Mouse (Mus musculus) forebrain, embryonic 13.5 days (tissue): ENCODE measurements at regions not wholly inside any gene's neighbourhood (a gene's known extent, or its start where the extent isn't known, plus 50 kb on each side); places are given as distances from the start of the nearest gene placed in this dataset.

Experiments
- ATAC-seq: fragments of 200-750 bp; cut with Nextera tagmentation; 2 replicates; pipeline ENCODE4 v1.8.0; 2017
- H3K27ac ChIP-seq: fragments of 300-500 bp; sonication (generic); 2 replicates; pipeline ENCODE4 v1.5.1; 2015; ENCODE audit warnings: inconsistent platforms, mild to moderate bottlenecking, moderate library complexity
- H3K27me3 ChIP-seq: fragments of 300-500 bp; sonication (generic); 2 replicates; pipeline ENCODE4 v1.6.1; 2015; ENCODE audit warnings: mild to moderate bottlenecking, inconsistent platforms
- H3K36me3 ChIP-seq: fragments of 300-500 bp; sonication (generic); 2 replicates; pipeline ENCODE4 v1.6.1; 2015; ENCODE audit warnings: mild to moderate bottlenecking, inconsistent platforms; ENCODE audit not compliant: poor library complexity, severe bottlenecking
- H3K4me1 ChIP-seq: fragments of 300-500 bp; sonication (generic); 2 replicates; pipeline ENCODE4 v1.6.1; 2015; ENCODE audit warnings: inconsistent platforms
- H3K4me2 ChIP-seq: fragments of 300-500 bp; sonication (generic); 2 replicates; pipeline ENCODE4 v1.6.1; 2015; ENCODE audit warnings: inconsistent platforms, mild to moderate bottlenecking, moderate library complexity
- H3K4me3 ChIP-seq: fragments of 300-500 bp; sonication (generic); 2 replicates; pipeline ENCODE4 v1.5.1; 2015; ENCODE audit warnings: mild to moderate bottlenecking, inconsistent platforms
- H3K9ac ChIP-seq: fragments of 300-500 bp; sonication (generic); 2 replicates; pipeline ENCODE4 v1.6.1; 2015; ENCODE audit warnings: mild to moderate bottlenecking, inconsistent platforms
- H3K9me3 ChIP-seq: fragments of 300-500 bp; sonication (generic); replicated peaks from 2 replicates; pipeline ENCODE4 v1.6.1; 2016; ENCODE audit warnings: inconsistent platforms
- WGBS: fragments of 180-500 bp; shearing (Covaris S2); methylation state at CpG from one replicate; pipeline ENCODE4 v1.1.7; 2015; 5-methylcytosine and 5-hydroxymethylcytosine counted together

- no peak overlapping the region for H3K9ac ChIP-seq
- no peak overlapping the region for H3K4me3 ChIP-seq
- ATAC-seq, result no peak
- peaks cover 11% of the 10 kb centered on the region; the same call in 1 of the 2 replicates for H3K4me1 ChIP-seq
- H3K27ac ChIP-seq, result no peak overlapping the region
- WGBS, result 77% methylated on average over 2 of the region's 2 CpGs
- H3K27me3 ChIP-seq, result no peaks in the 10 kb centered on the region
- H3K9me3 ChIP-seq, result no peaks in the 10 kb centered on the region
- H3K36me3 ChIP-seq, result no peaks in the 10 kb centered on the region
- no peak overlapping the region for H3K4me2 ChIP-seq
These were observed 373.1 kb downstream of the Slc4a3 start for GRCm38 (mm10) chr1:75919134-75919533.

GRCm38 (mm10) chr1:75925046-75925445, 379.0 kb downstream of the Slc4a3 start:
- Histone ChIP-seq H3K27ac (no peak overlapping the region), H3K36me3 (no peaks in the 10 kb centered on the region), H3K4me2 (no peak overlapping the region), H3K4me1 (peaks cover 22% of the 10 kb centered on the region), H3K9ac (no peak overlapping the region), H3K9me3 (no peaks in the 10 kb centered on the region), H3K4me3 (no peak overlapping the region), H3K27me3 (no peaks in the 10 kb centered on the region)
- 77% methylated on average over 8 of the region's 8 CpGs for WGBS
- ATAC-seq, result no peak

DNA sequence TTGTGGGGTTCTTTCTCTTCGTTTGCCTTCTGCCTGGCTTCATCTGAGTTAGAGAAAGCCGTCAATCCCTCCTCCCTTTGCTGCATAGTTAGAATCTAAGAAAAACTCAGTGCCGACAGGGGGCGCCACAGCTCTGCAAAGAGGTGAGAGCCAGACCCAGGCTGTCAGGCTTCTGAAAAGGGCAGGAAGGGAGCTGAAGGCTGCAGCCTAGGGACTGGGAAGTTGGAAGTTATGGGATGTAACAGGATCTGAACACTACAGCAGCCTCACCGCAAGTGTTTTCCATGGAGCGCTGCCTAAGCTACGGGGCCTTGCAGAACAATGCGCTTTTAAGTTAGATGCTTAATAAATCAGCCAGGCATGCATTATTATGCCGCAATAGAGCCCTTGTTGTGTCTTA, 379.7 kb downstream of the Slc4a3 start:
- Histone ChIP-seq H3K27me3 (no peaks in the 10 kb centered on the region), H3K9ac (no peak overlapping the region), H3K9me3 (no peaks in the 10 kb centered on the region), H3K4me3 (no peak overlapping the region), H3K4me1 (peaks cover 22% of the 10 kb centered on the region), H3K36me3 (no peaks in the 10 kb centered on the region), H3K27ac (peak overlapping the region; percentile 44; the same call in 1 of the 2 replicates), H3K4me2 (peak overlapping the region; percentile 26)
- peak; percentile 93 for ATAC-seq
- 3% methylated on average over 9 of the region's 9 CpGs for WGBS

DNA sequence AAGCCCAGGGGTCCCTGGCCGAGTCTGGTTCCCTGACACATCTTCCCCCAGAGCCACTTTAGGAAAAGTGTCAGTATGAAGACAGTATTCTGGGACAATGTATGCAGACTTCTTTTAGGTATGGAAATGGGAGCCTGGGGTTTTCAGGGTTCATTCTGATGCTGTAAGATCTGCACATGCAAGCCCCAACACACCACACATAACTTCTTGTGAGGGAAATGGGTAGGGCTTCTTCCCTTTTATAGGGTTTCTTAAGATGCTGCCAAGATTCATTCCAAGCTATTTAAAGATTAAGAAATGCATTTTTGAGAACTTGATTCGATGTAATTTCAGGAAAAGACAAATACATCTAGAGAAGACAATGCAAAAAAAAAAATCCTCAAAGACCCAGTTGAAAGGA, 385.8 kb downstream of the Slc4a3 start:
- H3K36me3 ChIP-seq, result no peaks in the 10 kb centered on the region
- H3K27me3 ChIP-seq, result no peaks in the 10 kb centered on the region
- peaks cover 10% of the 10 kb centered on the region for H3K4me1 ChIP-seq
- ATAC-seq, result no peak
- no peak overlapping the region for H3K4me3 ChIP-seq
- no peaks in the 10 kb centered on the region for H3K9me3 ChIP-seq
- no peak overlapping the region for H3K4me2 ChIP-seq
- 69% methylated on average over 2 of the region's 2 CpGs for WGBS
- H3K27ac ChIP-seq, result no peak overlapping the region
- no peak overlapping the region for H3K9ac ChIP-seq

DNA sequence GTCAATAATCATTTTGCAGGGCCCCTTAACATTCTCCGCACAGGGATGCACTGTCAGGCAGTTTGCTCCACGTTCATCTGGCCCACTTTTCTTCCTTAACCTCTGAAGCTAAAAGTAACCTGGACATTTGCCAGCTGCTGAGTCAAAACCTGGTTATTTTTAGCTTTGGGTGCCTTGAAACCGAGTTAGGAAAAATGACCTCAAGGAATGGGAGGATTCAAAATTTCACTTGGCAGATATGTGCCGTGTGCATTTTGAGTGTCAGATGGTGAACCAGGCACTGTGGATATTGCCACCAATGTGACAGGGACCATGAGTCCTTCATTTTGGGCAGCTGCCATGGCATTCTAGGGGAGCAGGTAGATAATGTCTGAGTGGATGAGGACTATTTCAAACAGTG, 387.8 kb downstream of the Slc4a3 start:
- Histone ChIP-seq H3K36me3 (no peaks in the 10 kb centered on the region), H3K27ac (no peak overlapping the region), H3K9ac (no peak overlapping the region), H3K9me3 (no peaks in the 10 kb centered on the region), H3K27me3 (no peaks in the 10 kb centered on the region), H3K4me2 (no peak overlapping the region), H3K4me3 (no peak overlapping the region), H3K4me1 (peaks cover 17% of the 10 kb centered on the region)
- ATAC-seq, result no peak
- 73% methylated on average over 4 of the region's 4 CpGs for WGBS

- WGBS, result 97% methylated on average over 4 of the region's 4 CpGs
- Histone ChIP-seq H3K27ac (no peak overlapping the region), H3K9me3 (no peaks in the 10 kb centered on the region), H3K36me3 (no peaks in the 10 kb centered on the region), H3K4me1 (peaks cover 17% of the 10 kb centered on the region), H3K4me3 (no peak overlapping the region), H3K9ac (no peak overlapping the region), H3K4me2 (no peak overlapping the region), H3K27me3 (no peaks in the 10 kb centered on the region)
- no peak for ATAC-seq
These were observed 388.7 kb downstream of the Slc4a3 start for GRCm38 (mm10) chr1:75934761-75935160.

DNA sequence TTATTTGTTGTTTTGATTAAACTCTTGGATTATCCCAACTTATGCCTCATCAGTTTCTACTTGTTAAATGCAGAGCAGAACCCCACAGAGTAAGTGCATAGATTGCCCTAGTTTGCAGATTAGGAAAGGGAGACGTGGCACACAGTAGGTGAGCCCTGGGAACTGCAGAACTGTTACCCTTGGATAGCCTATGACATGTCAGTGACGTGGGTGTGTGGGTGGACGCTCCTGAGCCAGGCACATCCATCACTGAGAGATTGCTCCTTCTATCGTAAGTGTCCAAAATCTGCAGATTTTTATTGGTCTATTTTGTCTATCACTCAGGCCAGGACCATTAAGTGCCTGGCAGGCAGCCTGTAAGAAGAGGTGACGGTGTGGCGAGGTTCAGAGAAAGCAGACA, 389.8 kb downstream of the Slc4a3 start:
- no peak overlapping the region for H3K4me3 ChIP-seq
- peaks cover 17% of the 10 kb centered on the region for H3K4me1 ChIP-seq
- no peak overlapping the region for H3K9ac ChIP-seq
- no peaks in the 10 kb centered on the region for H3K36me3 ChIP-seq
- no peak for ATAC-seq
- H3K9me3 ChIP-seq, result no peaks in the 10 kb centered on the region
- no peak overlapping the region for H3K4me2 ChIP-seq
- H3K27ac ChIP-seq, result no peak overlapping the region
- WGBS, result 65% methylated on average over 6 of the region's 6 CpGs
- H3K27me3 ChIP-seq, result no peaks in the 10 kb centered on the region

DNA sequence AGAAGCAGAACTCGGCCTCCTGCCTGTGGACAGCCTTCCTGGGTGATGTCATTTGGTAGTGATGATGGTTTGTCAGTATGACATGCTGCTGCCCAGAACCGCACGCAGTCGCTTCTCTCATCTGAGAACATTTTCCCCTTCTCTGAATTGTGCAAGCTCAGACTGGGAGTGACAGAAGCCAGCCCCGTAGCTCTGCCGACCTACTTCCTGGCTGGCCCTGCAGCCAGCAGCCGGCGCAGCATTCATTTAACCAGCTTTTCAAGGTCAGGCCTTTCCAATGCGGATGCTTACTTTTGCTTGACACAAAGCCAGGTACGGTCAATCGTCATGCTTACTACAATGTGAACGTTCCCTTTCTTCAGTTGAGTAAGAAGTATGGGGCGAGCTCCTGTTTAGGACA, 390.5 kb downstream of the Slc4a3 start:
- no peak for ATAC-seq
- H3K4me3 ChIP-seq, result no peak overlapping the region
- H3K36me3 ChIP-seq, result no peaks in the 10 kb centered on the region
- H3K4me1 ChIP-seq, result peaks cover 17% of the 10 kb centered on the region
- no peak overlapping the region for H3K9ac ChIP-seq
- no peak overlapping the region for H3K4me2 ChIP-seq
- no peaks in the 10 kb centered on the region for H3K27me3 ChIP-seq
- H3K9me3 ChIP-seq, result no peaks in the 10 kb centered on the region
- WGBS, result 69% methylated on average over 13 of the region's 13 CpGs
- H3K27ac ChIP-seq, result no peak overlapping the region

DNA sequence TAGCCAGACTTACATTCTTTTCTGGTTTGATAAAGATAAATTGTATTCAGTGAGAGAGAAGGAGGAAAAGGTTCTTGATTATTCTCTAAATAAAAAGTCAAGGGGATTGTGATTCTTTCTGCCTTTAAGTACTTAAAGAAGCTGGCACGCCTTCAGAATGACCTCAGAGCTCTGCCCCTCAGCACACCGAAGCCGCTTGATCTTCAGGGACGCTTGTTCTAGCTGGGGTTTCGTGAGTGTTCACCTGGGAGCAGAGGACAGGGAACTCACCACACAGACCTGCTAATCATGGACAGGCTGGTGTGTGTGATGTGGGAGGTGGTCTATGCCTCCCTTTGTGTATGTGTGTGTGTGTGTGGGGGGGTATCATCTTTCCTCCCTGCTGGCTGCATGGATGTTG, 391.3 kb downstream of the Slc4a3 start:
- Histone ChIP-seq H3K9ac (no peak overlapping the region), H3K4me2 (no peak overlapping the region), H3K27me3 (no peaks in the 10 kb centered on the region), H3K36me3 (no peaks in the 10 kb centered on the region), H3K4me3 (no peak overlapping the region), H3K9me3 (no peaks in the 10 kb centered on the region), H3K4me1 (peaks cover 17% of the 10 kb centered on the region), H3K27ac (no peak overlapping the region)
- WGBS, result 64% methylated on average over 5 of the region's 5 CpGs
- no peak for ATAC-seq

- Histone ChIP-seq H3K4me2 (no peak overlapping the region), H3K36me3 (no peaks in the 10 kb centered on the region)
- WGBS, result 76% methylated on average over 5 of the region's 5 CpGs
These were observed 400.3 kb downstream of the Slc4a3 start for GRCm38 (mm10) chr1:75946290-75946839.

DNA sequence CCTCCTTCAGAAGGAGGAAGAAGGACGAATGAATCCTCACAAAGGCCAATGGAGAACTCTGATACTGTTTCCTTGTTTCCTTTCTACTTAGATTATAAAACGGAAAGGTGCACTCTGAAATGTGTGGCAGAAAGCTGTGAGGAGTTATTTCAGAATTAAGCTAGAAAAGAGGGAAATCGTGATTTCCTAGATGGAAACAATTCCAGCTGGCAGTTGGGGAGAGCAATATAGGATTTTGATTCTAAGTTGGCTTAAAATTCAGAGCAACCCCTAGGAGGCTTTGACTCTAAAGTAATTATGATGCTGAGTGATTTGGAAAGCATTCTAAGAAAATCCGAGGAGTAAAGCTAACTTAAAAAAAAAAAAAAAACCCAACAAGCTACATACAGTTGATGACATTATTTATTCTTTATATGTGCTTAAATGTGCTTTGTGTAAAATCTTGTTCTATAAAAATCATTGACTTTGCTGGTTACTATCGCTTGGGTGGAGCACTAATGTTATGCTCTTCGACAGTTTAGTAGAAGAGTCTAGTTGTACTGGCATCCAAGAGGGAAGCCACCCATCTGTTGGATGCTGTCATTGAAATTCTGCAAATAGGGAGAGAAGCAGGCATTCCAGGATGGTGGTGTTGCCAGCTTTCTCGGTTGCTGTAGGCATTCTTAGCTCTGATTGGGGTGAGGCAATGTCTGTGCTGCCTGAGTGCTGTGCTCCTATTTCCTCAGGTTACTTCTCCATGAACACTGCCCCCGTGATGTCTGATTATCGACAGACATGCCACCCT, 432.3 kb downstream of the Slc4a3 start:
- H3K4me2 ChIP-seq, result no peak overlapping the region
- H3K27me3 ChIP-seq, result no peaks in the 10 kb centered on the region
- no peak overlapping the region for H3K4me3 ChIP-seq
- no peak overlapping the region for H3K27ac ChIP-seq
- no peaks in the 10 kb centered on the region for H3K36me3 ChIP-seq
- WGBS, result 87% methylated on average over 9 of the region's 9 CpGs
- ATAC-seq, result peak; percentile 8; the same call in 1 of the 2 replicates
- H3K9me3 ChIP-seq, result no peaks in the 10 kb centered on the region
- no peak overlapping the region for H3K9ac ChIP-seq
- 0 out of 2 replicates have a peak, but pooled peaks cover 4% of the 10 kb centered on the region for H3K4me1 ChIP-seq

More at GRCm38 (mm10) chr1:75946290-75946839, 400.3 kb downstream of the Slc4a3 start:
- Histone ChIP-seq H3K27me3 (no peaks in the 10 kb centered on the region), H3K27ac (no peak overlapping the region), H3K4me3 (no peak overlapping the region), H3K9me3 (no peaks in the 10 kb centered on the region), H3K4me1 (peaks cover 4% of the 10 kb centered on the region; the same call in 1 of the 2 replicates), H3K9ac (no peak overlapping the region)
- ATAC-seq, result no peak

- Histone ChIP-seq H3K4me1 (0 out of 2 replicates have a peak, but pooled peaks cover 4% of the 10 kb centered on the region), H3K36me3 (no peaks in the 10 kb centered on the region), H3K9me3 (no peaks in the 10 kb centered on the region), H3K9ac (no peak overlapping the region), H3K4me2 (no peak overlapping the region), H3K4me3 (no peak overlapping the region), H3K27me3 (no peaks in the 10 kb centered on the region), H3K27ac (no peak overlapping the region)
- ATAC-seq, result no peak
- WGBS, result 44% methylated on average over 8 of the region's 8 CpGs
These were observed 437.0 kb downstream of the Slc4a3 start for GRCm38 (mm10) chr1:75983057-75983456.
